Mouse (Mus musculus) MEL (cell line): ENCODE data around the gene Csnk1g2. TPM values are rescaled to one million over a fixed set of nuclear protein-coding genes. Genes with fewer than 3 reads are reported as not detected.

Experiments used
- polyA plus RNA-seq, 2 experiments: library from polyadenylated mRNA; stranded (reverse) in 1 of 2; unstranded in 1 of 2; fragments of >175 nt in 1 of 2; fragments of >200 nt in 1 of 2; gene quantifications; 2 replicates each; pipeline versions ENCODE4 v1.2.1 to v1.2.4; 2012; ENCODE audit warnings: low replicate concordance in 2 of 2, low read depth in 1 of 2; ENCODE audit not compliant: insufficient read length in 2 of 2, insufficient read depth in 1 of 2, missing spikeins in 1 of 2
- total RNA-seq: library from RNA; depleted of rRNA; stranded (reverse); fragments of 300-350 nt; gene quantifications from 2 replicates; pipeline ENCODE4 v1.2.3, GENCODE M21; 2012; rRNA removed

Gene Csnk1g2
- total and polyA plus RNA-seq, 3 experiments, result 132 to 231 TPM; not detected in 1

Other genes with a start within 250 kb of the Csnk1g2 start
- gene Mex3d, start 235.2 kb upstream of the Csnk1g2 start, total RNA-seq, result 14.1 and 15.6 TPM in 2 replicates
- gene Mex3d, start 235.2 kb upstream of the Csnk1g2 start, polyA plus RNA-seq, result 10 to 100 TPM in 1 of 2 experiments, not detected in 1; 18.8 TPM
- 81.4 and 86.9 TPM in 2 replicates for gene Mbd3, start 223.3 kb upstream of the Csnk1g2 start, total RNA-seq
- gene Mbd3, start 223.3 kb upstream of the Csnk1g2 start, polyA plus RNA-seq, result 100 to 1,000 TPM in 1 of 2 experiments, not detected in 1; 289 TPM
- gene Uqcr11, start 216.0 kb upstream of the Csnk1g2 start, total RNA-seq, result 879 and 935 TPM in 2 replicates
- 100 to 1,000 TPM in 1 of 2 experiments, not detected in 1; 481 TPM for gene Uqcr11, start 216.0 kb upstream of the Csnk1g2 start, polyA plus RNA-seq
- gene Tcf3, start 189.2 kb upstream of the Csnk1g2 start, total RNA-seq, result 113 and 125 TPM in 2 replicates
- 100 to 1,000 TPM in 1 of 2 experiments, not detected in 1; 258 TPM for gene Tcf3, start 189.2 kb upstream of the Csnk1g2 start, polyA plus RNA-seq
- gene Onecut3, start 128.0 kb upstream of the Csnk1g2 start, total RNA-seq, result not detected in 2 replicates
- gene Onecut3, start 128.0 kb upstream of the Csnk1g2 start, polyA plus RNA-seq, result not detected
- 0.03 TPM in 1 of 2 replicates, not detected in the other for gene Atp8b3, start 83.7 kb upstream of the Csnk1g2 start, total RNA-seq
- gene Atp8b3, start 83.7 kb upstream of the Csnk1g2 start, polyA plus RNA-seq, result under 1 TPM in 1 of 2 experiments, not detected in 1; 0.13 TPM
- gene Rexo1, start 61.3 kb upstream of the Csnk1g2 start, total RNA-seq, result 14.3 and 14.7 TPM in 2 replicates
- 10 to 100 TPM in 1 of 2 experiments, not detected in 1; 54.6 TPM for gene Rexo1, start 61.3 kb upstream of the Csnk1g2 start, polyA plus RNA-seq
- gene Klf16, start 45.5 kb upstream of the Csnk1g2 start, total RNA-seq, result 30.0 and 37.1 TPM in 2 replicates
- gene Klf16, start 45.5 kb upstream of the Csnk1g2 start, polyA plus RNA-seq, result 10 to 100 TPM in 1 of 2 experiments, not detected in 1; 51.1 TPM
- 89.6 and 98.5 TPM in 2 replicates for gene Abhd17a, start 32.5 kb upstream of the Csnk1g2 start, total RNA-seq
- 100 to 1,000 TPM in 1 of 2 experiments, 10 to 100 TPM in 1; 96.2 to 136 TPM for gene Abhd17a, start 32.5 kb upstream of the Csnk1g2 start, polyA plus RNA-seq
- 34.2 and 36.5 TPM in 2 replicates for gene Scamp4, start 20.0 kb upstream of the Csnk1g2 start, total RNA-seq
- gene Scamp4, start 20.0 kb upstream of the Csnk1g2 start, polyA plus RNA-seq, result 100 to 1,000 TPM in 1 of 2 experiments, not detected in 1; 140 TPM
- 7.2 and 7.7 TPM in 2 replicates for gene Adat3, start 20.0 kb upstream of the Csnk1g2 start, total RNA-seq
- 1 to 10 TPM in 1 of 2 experiments, not detected in 1; 7.4 TPM for gene Adat3, start 20.0 kb upstream of the Csnk1g2 start, polyA plus RNA-seq
- 1.4 and 1.8 TPM in 2 replicates for gene Gm49322, start 16.8 kb upstream of the Csnk1g2 start, total RNA-seq
- 1 to 10 TPM in 1 of 2 experiments, not detected in 1; 2.1 TPM for gene Gm49322, start 16.8 kb upstream of the Csnk1g2 start, polyA plus RNA-seq
- 35.4 and 43.1 TPM in 2 replicates for gene Btbd2, start 34.2 kb downstream of the Csnk1g2 start, total RNA-seq
- 10 to 100 TPM in 1 of 2 experiments, not detected in 1; 81.8 TPM for gene Btbd2, start 34.2 kb downstream of the Csnk1g2 start, polyA plus RNA-seq
- gene Mknk2, start 55.3 kb downstream of the Csnk1g2 start, total RNA-seq, result 68.6 and 87.1 TPM in 2 replicates
- 100 to 1,000 TPM in 1 of 2 experiments, 10 to 100 TPM in 1; 47.4 to 184 TPM for gene Mknk2, start 55.3 kb downstream of the Csnk1g2 start, polyA plus RNA-seq
- gene Mob3a, start 79.1 kb downstream of the Csnk1g2 start, total RNA-seq, result 38.3 and 38.7 TPM in 2 replicates
- gene Mob3a, start 79.1 kb downstream of the Csnk1g2 start, polyA plus RNA-seq, result 10 to 100 TPM in 1 of 2 experiments, not detected in 1; 63.4 TPM
- 1.0 and 1.5 TPM in 2 replicates for gene Izumo4, start 79.3 kb downstream of the Csnk1g2 start, total RNA-seq
- gene Izumo4, start 79.3 kb downstream of the Csnk1g2 start, polyA plus RNA-seq, result 1 to 10 TPM in 1 of 2 experiments, not detected in 1; 3.8 TPM
- gene Ap3d1, start 119.4 kb downstream of the Csnk1g2 start, total RNA-seq, result 29.6 and 32.7 TPM in 2 replicates
- 100 to 1,000 TPM in 1 of 2 experiments, 10 to 100 TPM in 1; 54.5 to 260 TPM for gene Ap3d1, start 119.4 kb downstream of the Csnk1g2 start, polyA plus RNA-seq
- gene Dot1l, start 132.4 kb downstream of the Csnk1g2 start, total RNA-seq, result 14.7 and 15.0 TPM in 2 replicates
- 10 to 100 TPM in 1 of 2 experiments, not detected in 1; 70.6 TPM for gene Dot1l, start 132.4 kb downstream of the Csnk1g2 start, polyA plus RNA-seq
- 50.4 and 52.0 TPM in 2 replicates for gene Sf3a2, start 175.4 kb downstream of the Csnk1g2 start, total RNA-seq
- 100 to 1,000 TPM in 1 of 2 experiments, not detected in 1; 210 TPM for gene Sf3a2, start 175.4 kb downstream of the Csnk1g2 start, polyA plus RNA-seq
- gene Plekhj1, start 175.8 kb downstream of the Csnk1g2 start, total RNA-seq, result 79.8 and 86.9 TPM in 2 replicates
- gene Plekhj1, start 175.8 kb downstream of the Csnk1g2 start, polyA plus RNA-seq, result 100 to 1,000 TPM in 1 of 2 experiments, not detected in 1; 217 TPM
- 0.42 and 0.59 TPM in 2 replicates for gene Amh, start 182.4 kb downstream of the Csnk1g2 start, total RNA-seq
- gene Amh, start 182.4 kb downstream of the Csnk1g2 start, polyA plus RNA-seq, result 1 to 10 TPM in 1 of 2 experiments, not detected in 1; 1.1 TPM
- not detected in 2 replicates for gene Jsrp1, start 190.7 kb downstream of the Csnk1g2 start, total RNA-seq
- under 1 TPM in 1 of 2 experiments, not detected in 1; 0.39 TPM for gene Jsrp1, start 190.7 kb downstream of the Csnk1g2 start, polyA plus RNA-seq
- 983 and 1,061 TPM in 2 replicates for gene Oaz1, start 203.8 kb downstream of the Csnk1g2 start, total RNA-seq
- gene Oaz1, start 203.8 kb downstream of the Csnk1g2 start, polyA plus RNA-seq, result 1,000 to 10,000 TPM in 1 of 2 experiments, not detected in 1; 1,528 TPM
- not detected in 2 replicates for gene Lingo3, start 221.2 kb downstream of the Csnk1g2 start, total RNA-seq
- not detected for gene Lingo3, start 221.2 kb downstream of the Csnk1g2 start, polyA plus RNA-seq
- 616 and 637 TPM in 2 replicates for gene Lsm7, start 232.4 kb downstream of the Csnk1g2 start, total RNA-seq
- 100 to 1,000 TPM in 1 of 2 experiments, not detected in 1; 246 TPM for gene Lsm7, start 232.4 kb downstream of the Csnk1g2 start, polyA plus RNA-seq
- gene Sppl2b, start 232.4 kb downstream of the Csnk1g2 start, total RNA-seq, result 38.6 and 52.0 TPM in 2 replicates
- 10 to 100 TPM in 1 of 2 experiments, not detected in 1; 65.9 TPM for gene Sppl2b, start 232.4 kb downstream of the Csnk1g2 start, polyA plus RNA-seq
- gene Tmprss9, start 249.0 kb downstream of the Csnk1g2 start, total RNA-seq, result 0.07 and 0.15 TPM in 2 replicates
- gene Tmprss9, start 249.0 kb downstream of the Csnk1g2 start, polyA plus RNA-seq, result under 1 TPM in 1 of 2 experiments, not detected in 1; 0.25 TPM